ENCODE assay signal across 8 mouse cellular contexts in genomic region chr12:3980991-3981349, GRCm38 (mm10). TPM values are rescaled to one million over a fixed set of nuclear protein-coding genes. Genes with fewer than 3 reads are reported as not detected.
DNase-seq lines count a peak whose midpoint lies in the region; ATAC-seq and TF ChIP-seq lines count a peak whose summit lies in the region.

No protein-coding gene starts in this region.

- 0 out of 2 replicates have a peak overlapping the region, but pooled peaks have one; percentile 52 for H3K9ac ChIP-seq in heart, embryonic 15.5 days
- H3K9ac ChIP-seq in MEL (ENCODE audit: control insufficient read depth, low read depth, low read length, poor library complexity, severe bottlenecking), result peak overlapping the region; percentile 41; the same call in 1 of the 2 replicates
- H3K9ac ChIP-seq in forebrain, embryonic 15.5 days (replicated peaks), result peak overlapping the region; percentile 51; the same call in 1 of the 2 replicates

- TF ChIP-seq CTCF in MEL (IDR thresholded peaks at IDR 0.05 in 2 of 3, conservative IDR thresholded peaks at IDR 0.05 in 1 of 3; ENCODE audit: control insufficient read depth in 1 of 3, insufficient read depth in 1 of 3, low read depth in 2 of 3, low read length in 3 of 3, poor library complexity in 1 of 3, severe bottlenecking in 1 of 3), result no peak

- no peak for DNase-seq in heart, postnatal 4 days
- DNase-seq in MEL (ENCODE audit: low read depth, low spot score), result no peak
- DNase-seq in lung, postnatal 36 days, result peak; percentile 7
- no peak for DNase-seq in right cerebral cortex, postnatal 25 days
- DNase-seq in layer of hippocampus, adult 11-12 months (ENCODE audit: low spot score), result no peak
- DNase-seq in urinary bladder, postnatal 25 days (ENCODE audit: low spot score), result no peak

- 66% methylated on average over 1 of the region's 1 CpGs for WGBS in heart, embryonic 15.5 days
- WGBS in forebrain, embryonic 15.5 days, result 68% methylated on average over 1 of the region's 1 CpGs

- H3K36me3 ChIP-seq in heart, embryonic 15.5 days, result peaks cover 5% of the 10 kb centered on the region; the same call in 1 of the 2 replicates
- H3K36me3 ChIP-seq in MEL (ENCODE audit: control insufficient read depth in 1 of 2, insufficient read depth in 2 of 2, low read length in 2 of 2), result peaks cover 0 to 9% of the 10 kb centered on the region in 2 experiments; a peak in 2 of 4 replicates
- peaks cover 30% of the 10 kb centered on the region for H3K36me3 ChIP-seq in forebrain, embryonic 15.5 days

- H3K9me3 ChIP-seq in heart, embryonic 15.5 days (replicated peaks), result no peaks in the 10 kb centered on the region
- H3K9me3 ChIP-seq in MEL (replicated peaks; ENCODE audit: insufficient read depth, low read length), result no peaks in the 10 kb centered on the region
- no peaks in the 10 kb centered on the region for H3K9me3 ChIP-seq in forebrain, embryonic 15.5 days

- peaks cover 23% of the 10 kb centered on the region for H3K4me1 ChIP-seq in heart, embryonic 15.5 days (replicated peaks)
- peaks cover 3 to 13% of the 10 kb centered on the region in 2 experiments for H3K4me1 ChIP-seq in MEL (ENCODE audit: control insufficient read depth in 1 of 2, insufficient read depth in 2 of 2, low read length in 2 of 2)
- peaks cover 18% of the 10 kb centered on the region for H3K4me1 ChIP-seq in forebrain, embryonic 15.5 days

- peak overlapping the region; percentile 93 for H3K4me2 ChIP-seq in heart, embryonic 15.5 days
- peak overlapping the region; percentile 85 for H3K4me2 ChIP-seq in forebrain, embryonic 15.5 days (replicated peaks)

- H3K27me3 ChIP-seq in heart, embryonic 15.5 days, result peaks cover 6% of the 10 kb centered on the region; the same call in 1 of the 2 replicates
- no peaks in the 10 kb centered on the region for H3K27me3 ChIP-seq in MEL (ENCODE audit: control insufficient read depth in 1 of 2, insufficient read depth in 2 of 2, low read length in 2 of 2)
- no peaks in the 10 kb centered on the region for H3K27me3 ChIP-seq in forebrain, embryonic 15.5 days

- peak overlapping the region; percentile 55 for H3K4me3 ChIP-seq in heart, embryonic 15.5 days
- peak overlapping the region in 1 of 2 experiments; percentile 30; a peak in 2 of 4 replicates for H3K4me3 ChIP-seq in MEL (ENCODE audit: control insufficient read depth in 1 of 2, insufficient read depth in 1 of 2, low read depth in 2 of 2, low read length in 2 of 2)
- H3K4me3 ChIP-seq in forebrain, embryonic 15.5 days, result peak overlapping the region; percentile 43; the same call in 1 of the 2 replicates

- no peaks in the 10 kb centered on the region for H3K79me2 ChIP-seq in MEL (ENCODE audit: control insufficient read depth, insufficient read depth, low read length, poor library complexity)

- no peak overlapping the region for H3K27ac ChIP-seq in heart, embryonic 15.5 days
- H3K27ac ChIP-seq in MEL (ENCODE audit: control insufficient read depth, low read depth, low read length), result peak overlapping the region; percentile 33; the same call in 1 of the 2 replicates
- no peak overlapping the region for H3K27ac ChIP-seq in forebrain, embryonic 15.5 days (replicated peaks)

- TF ChIP-seq EP300 in MEL (IDR thresholded peaks at IDR 0.05; ENCODE audit: low read depth in 1 of 2, low read length in 2 of 2), result no peak

- TF ChIP-seq POLR2A in MEL (IDR thresholded peaks at IDR 0.05; ENCODE audit: control insufficient read depth in 1 of 2, insufficient read depth in 1 of 2, low read depth in 1 of 2, low read length in 2 of 2, poor library complexity in 1 of 2), result no peak

- TF ChIP-seq RAD21 in MEL (IDR thresholded peaks at IDR 0.05; ENCODE audit: low read depth, low read length), result no peak

- ATAC-seq in heart, embryonic 15.5 days (replicated peaks; ENCODE audit: insufficient number of reproducible peaks, insufficient read depth, low FRiP score, low read depth), result no peak
- peak; percentile 4; the same call in 1 of the 2 replicates for ATAC-seq in forebrain, embryonic 15.5 days (replicated peaks)

TF ChIP-seq in MEL, 35 proteins besides CTCF, POLR2A, EP300 and RAD21:
- no peak for TF ChIP-seq SMC3 (IDR thresholded peaks at IDR 0.05; ENCODE audit: low read depth, low read length)
- no peak for TF ChIP-seq ZKSCAN1 (IDR thresholded peaks at IDR 0.05; ENCODE audit: low read depth, low read length)
- TF ChIP-seq SIN3A (IDR thresholded peaks at IDR 0.05; ENCODE audit: low read length), result no peak
- no peak for TF ChIP-seq BHLHE40 (IDR thresholded peaks at IDR 0.05; ENCODE audit: borderline replicate concordance, low read depth, low read length)
- TF ChIP-seq MAX (IDR thresholded peaks at IDR 0.05; ENCODE audit: low read length), result no peak
- TF ChIP-seq MYB (IDR thresholded peaks at IDR 0.05; ENCODE audit: low read depth, low read length), result no peak
- TF ChIP-seq TBP (IDR thresholded peaks at IDR 0.05; ENCODE audit: low read depth, low read length), result no peak
- no peak for TF ChIP-seq GATA1 (IDR thresholded peaks at IDR 0.05; ENCODE audit: low read depth, low read length)
- no peak for TF ChIP-seq MYC (IDR thresholded peaks at IDR 0.05; ENCODE audit: low read depth, low read length)
- no peak for TF ChIP-seq CHD2 (IDR thresholded peaks at IDR 0.05; ENCODE audit: low read length)
- no peak for TF ChIP-seq RCOR1 (IDR thresholded peaks at IDR 0.05; ENCODE audit: low read depth, low read length)
- TF ChIP-seq ZMIZ1 (IDR thresholded peaks at IDR 0.05; ENCODE audit: low read depth, low read length), result no peak
- no peak for TF ChIP-seq CHD1 (IDR thresholded peaks at IDR 0.05; ENCODE audit: low read depth, low read length)
- TF ChIP-seq USF2 (IDR thresholded peaks at IDR 0.05; ENCODE audit: borderline replicate concordance in 1 of 2, insufficient read depth in 1 of 2, low read depth in 1 of 2, low read length in 2 of 2), result no peak
- no peak for TF ChIP-seq ZNF384 (IDR thresholded peaks at IDR 0.05; ENCODE audit: low read depth, low read length)
- TF ChIP-seq ETS1 (IDR thresholded peaks at IDR 0.05; ENCODE audit: low read depth, low read length), result no peak
- no peak for TF ChIP-seq POLR2AphosphoS5 (IDR thresholded peaks at IDR 0.05; ENCODE audit: borderline replicate concordance, low read depth, low read length)
- no peak for TF ChIP-seq E2F4 (IDR thresholded peaks at IDR 0.05; ENCODE audit: borderline replicate concordance, low read depth, low read length)
- no peak for TF ChIP-seq UBTF (IDR thresholded peaks at IDR 0.05; ENCODE audit: borderline replicate concordance, insufficient read depth, low read depth, low read length)

RNA-seq across cellular contexts. Expression of gene Pomc, which starts 26.2 kb away (rescaled TPM):
- polyA plus RNA-seq in heart, embryonic 15.5 days (2015; fragmentation: Nextera tagmentation; extraction: Ambion mirVana), result 1.2 and 1.6 TPM in 2 replicates
- under 1 TPM in 1 of 2 experiments, not detected in 1; 0.29 TPM for total RNA-seq in heart, postnatal 4 days (2021)
- not detected in 2 replicates for total RNA-seq in MEL (2012; rRNA removed)
- not detected for polyA plus RNA-seq in MEL (2012; ENCODE audit: insufficient read depth in 1 of 2, insufficient read length in 2 of 2, low read depth in 1 of 2, low replicate concordance in 2 of 2, missing spikeins in 1 of 2)
- polyA plus RNA-seq in forebrain, embryonic 15.5 days (2015; fragmentation: Nextera tagmentation; extraction: Ambion mirVana), result 4.9 and 11.5 TPM in 2 replicates

RNA-seq across cellular contexts. Expression of gene Efr3b, which starts 57.7 kb away (rescaled TPM):
- polyA plus RNA-seq in heart, embryonic 15.5 days (2015; fragmentation: Nextera tagmentation; extraction: Ambion mirVana), result 5.1 and 5.4 TPM in 2 replicates
- total RNA-seq in heart, postnatal 4 days (2021), result 1 to 10 TPM; 8.4 to 9.6 TPM
- 0.88 and 1.5 TPM in 2 replicates for total RNA-seq in MEL (2012; rRNA removed)
- 1 to 10 TPM in 1 of 2 experiments, not detected in 1; 1.7 TPM for polyA plus RNA-seq in MEL (2012; ENCODE audit: insufficient read depth in 1 of 2, insufficient read length in 2 of 2, low read depth in 1 of 2, low replicate concordance in 2 of 2, missing spikeins in 1 of 2)
- 29.9 and 31.4 TPM in 2 replicates for polyA plus RNA-seq in forebrain, embryonic 15.5 days (2015; fragmentation: Nextera tagmentation; extraction: Ambion mirVana)
